Mouse (Mus musculus): Measurements from ENCODE around the gene E030018B13Rik. TPM values are rescaled to one million over a fixed set of nuclear protein-coding genes. Genes with fewer than 3 reads are reported as not detected.
A peak's percentile ranks its signal among the peaks of the same experiment; 100 is the strongest.

Gene E030018B13Rik
- polyA plus RNA-seq, 1 experiment = not detected

DNA sequence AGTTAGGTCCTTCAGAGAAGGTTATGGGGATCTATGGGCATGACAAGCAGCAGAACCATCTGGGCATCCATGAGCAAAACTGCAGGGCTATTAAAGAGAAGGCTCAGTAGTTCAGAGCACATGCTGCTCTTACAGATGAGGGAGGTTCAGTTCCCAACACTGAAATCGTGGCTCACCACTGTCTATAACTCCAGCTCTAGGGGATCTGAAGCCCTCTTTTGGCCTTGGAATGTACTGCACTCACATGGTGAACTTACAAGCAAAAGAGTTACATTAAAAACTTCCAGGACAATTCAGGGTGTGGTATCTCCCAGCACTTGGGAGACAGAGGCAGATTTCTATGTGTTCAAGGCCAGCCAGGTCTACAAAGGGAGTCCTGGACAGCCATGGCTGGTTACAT lies 6.3 kb downstream of the E030018B13Rik start:
- H3K9me3 ChIP-seq = no peaks in the 10 kb centered on the region
- H3K36me3 ChIP-seq (replicated peaks; ENCODE audit: low read length) = peaks cover 81% of the 10 kb centered on the region
- H3K4me3 ChIP-seq (replicated peaks) = no peak overlapping the region
- peaks cover 100% of the 10 kb centered on the region for H3K4me1 ChIP-seq
- no peaks in the 10 kb centered on the region for H3K27me3 ChIP-seq (replicated peaks)
- TF ChIP-seq GATA1 (IDR thresholded peaks at IDR 0.05; ENCODE audit: borderline replicate concordance, low read length) (no peak), FLI1 (IDR thresholded peaks at IDR 0.05; ENCODE audit: low read length) (no peak)

GRCm38 (mm10) chr7:63924151-63924550 lies 7.5 kb downstream of the E030018B13Rik start:
- no peaks in the 10 kb centered on the region for H3K27me3 ChIP-seq (replicated peaks)
- H3K4me3 ChIP-seq (replicated peaks) = no peak overlapping the region
- peaks cover 96% of the 10 kb centered on the region for H3K4me1 ChIP-seq
- H3K36me3 ChIP-seq (replicated peaks; ENCODE audit: low read length) = peaks cover 72% of the 10 kb centered on the region
- no peak for TF ChIP-seq GATA1 (IDR thresholded peaks at IDR 0.05; ENCODE audit: borderline replicate concordance, low read length)
- no peak for TF ChIP-seq FLI1 (IDR thresholded peaks at IDR 0.05; ENCODE audit: low read length)
- H3K9me3 ChIP-seq = no peaks in the 10 kb centered on the region

DNA sequence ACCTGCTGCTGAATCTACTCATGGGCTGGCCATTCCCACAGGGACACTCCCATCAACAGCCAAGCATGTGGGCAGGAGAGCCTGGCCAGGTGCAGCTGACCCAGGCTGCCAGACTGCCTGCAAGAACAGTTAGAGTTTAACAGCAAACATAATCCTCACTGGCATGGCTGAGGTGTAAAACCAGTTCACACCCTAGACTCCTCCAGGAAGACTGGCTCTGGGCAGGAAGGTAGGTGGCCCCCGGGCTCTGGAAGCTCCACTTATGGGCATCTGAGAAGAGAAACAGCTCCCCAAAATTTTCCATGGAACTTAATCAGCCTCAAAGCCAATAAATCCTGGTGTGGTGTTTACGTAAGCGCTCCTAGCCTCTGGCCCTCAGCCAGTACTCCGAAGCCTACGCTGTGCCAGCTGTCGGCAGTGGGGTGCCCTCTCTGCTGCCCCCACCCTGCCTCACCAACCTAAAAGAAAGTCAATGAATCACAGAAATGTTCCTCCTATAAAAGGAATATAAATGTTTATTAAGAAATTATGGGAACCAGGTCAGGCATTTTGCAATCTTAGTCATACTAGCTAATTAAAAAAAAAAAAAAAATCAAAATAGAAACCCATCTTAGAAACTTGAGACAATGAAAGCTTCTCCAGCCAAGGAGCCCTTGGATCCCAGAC lies 8.2 kb downstream of the E030018B13Rik start:
- Histone ChIP-seq H3K36me3 (replicated peaks; ENCODE audit: low read length) (peaks cover 70% of the 10 kb centered on the region), H3K27me3 (replicated peaks) (no peaks in the 10 kb centered on the region), H3K4me3 (replicated peaks) (peak overlapping the region; percentile 83), H3K4me1 (peaks cover 96% of the 10 kb centered on the region), H3K9me3 (no peaks in the 10 kb centered on the region)
- TF ChIP-seq GATA1 (IDR thresholded peaks at IDR 0.05; ENCODE audit: borderline replicate concordance, low read length) (no peak), FLI1 (IDR thresholded peaks at IDR 0.05; ENCODE audit: low read length) (no peak)

DNA sequence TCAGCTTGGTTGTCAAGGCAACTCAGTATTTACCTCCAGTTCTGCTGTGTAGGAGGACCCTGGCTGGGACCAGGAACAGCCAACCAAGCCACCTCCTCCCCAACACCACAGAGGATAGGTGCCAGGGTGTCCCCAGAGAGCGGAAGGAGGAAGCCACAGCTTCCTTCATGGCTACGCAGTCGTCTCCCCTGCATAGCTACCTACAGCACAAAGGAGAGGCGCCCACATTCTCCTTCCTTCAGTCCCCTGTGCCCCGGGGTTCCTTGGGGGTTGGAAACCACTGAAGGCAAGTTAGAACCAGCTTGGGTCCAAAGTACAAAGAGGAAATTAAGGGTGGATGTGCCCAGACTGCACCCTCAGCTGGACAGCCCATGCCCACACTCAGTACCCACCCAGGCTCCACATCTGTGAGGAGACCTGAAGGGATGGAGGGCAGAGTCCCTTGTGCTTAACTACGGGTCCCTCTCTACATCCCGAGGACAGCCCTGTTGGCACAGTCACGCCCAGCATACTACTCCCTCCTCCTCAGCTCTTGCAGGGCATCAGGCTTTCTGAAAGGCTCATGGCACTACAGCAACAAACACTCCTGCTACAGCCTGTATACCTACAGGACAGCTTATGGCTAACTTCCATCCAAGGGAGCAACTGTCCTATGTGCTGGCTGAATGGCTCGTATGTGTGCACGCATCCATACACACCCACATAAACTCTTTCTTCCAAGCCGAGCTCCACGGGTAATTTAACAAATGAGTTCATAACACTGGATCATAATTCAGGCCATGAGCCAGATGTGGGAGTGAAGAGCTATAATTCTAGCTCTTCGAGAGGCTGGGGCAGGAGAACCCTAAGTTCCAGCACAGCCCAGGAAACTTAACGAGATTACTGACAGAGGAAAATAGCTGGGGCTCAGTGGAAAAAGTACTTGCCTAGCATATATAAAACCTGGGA lies 9.0 kb downstream of the E030018B13Rik start:
- TF ChIP-seq FLI1 (IDR thresholded peaks at IDR 0.05; ENCODE audit: low read length) = no peak
- TF ChIP-seq GATA1 (IDR thresholded peaks at IDR 0.05; ENCODE audit: borderline replicate concordance, low read length) = no peak
- Histone ChIP-seq H3K4me3 (replicated peaks) (peak overlapping the region; percentile 83), H3K4me1 (peaks cover 96% of the 10 kb centered on the region), H3K36me3 (replicated peaks; ENCODE audit: low read length) (peaks cover 68% of the 10 kb centered on the region), H3K27me3 (replicated peaks) (no peaks in the 10 kb centered on the region), H3K9me3 (no peaks in the 10 kb centered on the region)

DNA sequence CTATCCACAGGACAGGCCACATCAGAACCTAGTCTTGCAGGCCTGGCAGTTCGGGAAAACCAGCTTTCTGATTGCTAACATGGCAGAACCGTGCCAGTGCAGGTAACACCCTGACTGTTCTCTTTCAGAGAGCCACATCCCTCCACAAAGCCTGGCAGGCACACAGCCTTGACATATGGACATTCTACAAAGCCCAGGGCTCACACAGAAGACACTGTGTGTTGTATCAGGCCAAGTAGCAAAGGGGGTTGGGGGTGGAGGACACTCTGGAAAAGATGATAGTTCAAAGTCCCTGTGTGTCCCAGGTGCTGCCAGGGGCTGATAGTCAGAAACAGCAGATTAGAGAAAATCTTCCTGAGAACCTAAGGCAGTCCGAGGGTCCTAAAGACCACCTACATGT lies 9.8 kb downstream of the E030018B13Rik start:
- peaks cover 67% of the 10 kb centered on the region for H3K36me3 ChIP-seq (replicated peaks; ENCODE audit: low read length)

GRCm38 (mm10) chr7:63927121-63927520 lies 10.5 kb downstream of the E030018B13Rik start:
- Histone ChIP-seq H3K4me3 (replicated peaks) (no peak overlapping the region), H3K9me3 (no peaks in the 10 kb centered on the region), H3K36me3 (replicated peaks; ENCODE audit: low read length) (peaks cover 65% of the 10 kb centered on the region), H3K27me3 (replicated peaks) (no peaks in the 10 kb centered on the region), H3K4me1 (peaks cover 94% of the 10 kb centered on the region)
- TF ChIP-seq FLI1 (IDR thresholded peaks at IDR 0.05; ENCODE audit: low read length) = no peak
- TF ChIP-seq GATA1 (IDR thresholded peaks at IDR 0.05; ENCODE audit: borderline replicate concordance, low read length) = no peak

More for the DNA sequence above, 9.8 kb downstream of the E030018B13Rik start:
- Histone ChIP-seq H3K9me3 (no peaks in the 10 kb centered on the region), H3K4me1 (peaks cover 96% of the 10 kb centered on the region), H3K27me3 (replicated peaks) (no peaks in the 10 kb centered on the region), H3K4me3 (replicated peaks) (peak overlapping the region; percentile 53)
- TF ChIP-seq FLI1 (IDR thresholded peaks at IDR 0.05; ENCODE audit: low read length) (no peak), GATA1 (IDR thresholded peaks at IDR 0.05; ENCODE audit: borderline replicate concordance, low read length) (no peak)

GRCm38 (mm10) chr7:63929080-63929479 lies 12.4 kb downstream of the E030018B13Rik start:
- TF ChIP-seq FLI1 (IDR thresholded peaks at IDR 0.05; ENCODE audit: low read length) (no peak), GATA1 (IDR thresholded peaks at IDR 0.05; ENCODE audit: borderline replicate concordance, low read length) (no peak)
- H3K9me3 ChIP-seq = no peaks in the 10 kb centered on the region
- peaks cover 61% of the 10 kb centered on the region for H3K36me3 ChIP-seq (replicated peaks; ENCODE audit: low read length)

DNA sequence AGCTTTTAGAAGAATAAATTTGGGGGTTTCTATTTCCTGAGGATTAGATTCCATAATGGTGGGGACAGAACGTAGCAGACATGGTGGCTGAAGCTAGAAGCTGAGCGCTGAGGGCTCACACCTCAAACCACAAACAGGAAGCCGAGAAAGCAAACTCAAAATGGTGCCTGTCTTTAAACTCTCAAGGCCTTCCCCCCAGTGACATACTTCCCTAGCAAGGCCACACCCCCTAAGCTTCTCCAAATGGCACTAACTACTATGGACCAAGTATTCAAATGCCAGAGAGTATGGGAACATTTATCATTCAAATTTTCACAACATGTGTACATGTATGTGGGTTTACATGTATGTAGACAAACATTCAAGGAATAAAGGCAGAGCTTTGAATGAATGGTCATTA lies 13.5 kb downstream of the E030018B13Rik start:
- TF ChIP-seq FLI1 (IDR thresholded peaks at IDR 0.05; ENCODE audit: low read length) (no peak), GATA1 (IDR thresholded peaks at IDR 0.05; ENCODE audit: borderline replicate concordance, low read length) (no peak)
- Histone ChIP-seq H3K36me3 (replicated peaks; ENCODE audit: low read length) (peaks cover 54% of the 10 kb centered on the region), H3K27me3 (replicated peaks) (no peaks in the 10 kb centered on the region), H3K9me3 (no peaks in the 10 kb centered on the region), H3K4me1 (peaks cover 94% of the 10 kb centered on the region), H3K4me3 (replicated peaks) (no peak overlapping the region)

More at GRCm38 (mm10) chr7:63929080-63929479, 12.4 kb downstream of the E030018B13Rik start:
- peaks cover 94% of the 10 kb centered on the region for H3K4me1 ChIP-seq
- H3K27me3 ChIP-seq (replicated peaks) = no peaks in the 10 kb centered on the region
- H3K4me3 ChIP-seq (replicated peaks) = no peak overlapping the region

DNA sequence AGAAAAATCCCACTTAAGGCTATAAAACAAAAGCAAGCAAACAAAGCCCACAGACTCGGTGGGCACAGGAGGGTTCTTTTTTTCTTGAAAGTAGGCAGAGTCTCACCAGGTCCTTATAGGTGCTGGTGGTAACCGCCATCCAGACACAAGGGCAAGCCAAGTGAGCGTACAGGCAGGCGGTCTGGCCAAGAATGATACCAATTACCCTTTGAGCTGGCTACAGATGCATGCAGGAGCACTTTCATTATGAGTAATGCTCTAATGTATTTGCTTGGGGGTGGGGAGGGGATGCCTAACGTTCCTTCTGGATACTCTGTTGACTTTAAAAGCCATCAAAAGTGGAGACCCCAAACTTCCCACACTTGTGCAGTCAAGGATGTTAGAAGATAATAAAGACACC lies 14.1 kb downstream of the E030018B13Rik start:
- TF ChIP-seq FLI1 (IDR thresholded peaks at IDR 0.05; ENCODE audit: low read length) = no peak
- no peak for TF ChIP-seq GATA1 (IDR thresholded peaks at IDR 0.05; ENCODE audit: borderline replicate concordance, low read length)
- Histone ChIP-seq H3K27me3 (replicated peaks) (no peaks in the 10 kb centered on the region), H3K9me3 (no peaks in the 10 kb centered on the region), H3K4me1 (peaks cover 94% of the 10 kb centered on the region), H3K4me3 (replicated peaks) (peak overlapping the region; percentile 64), H3K36me3 (replicated peaks; ENCODE audit: low read length) (peaks cover 51% of the 10 kb centered on the region)

DNA sequence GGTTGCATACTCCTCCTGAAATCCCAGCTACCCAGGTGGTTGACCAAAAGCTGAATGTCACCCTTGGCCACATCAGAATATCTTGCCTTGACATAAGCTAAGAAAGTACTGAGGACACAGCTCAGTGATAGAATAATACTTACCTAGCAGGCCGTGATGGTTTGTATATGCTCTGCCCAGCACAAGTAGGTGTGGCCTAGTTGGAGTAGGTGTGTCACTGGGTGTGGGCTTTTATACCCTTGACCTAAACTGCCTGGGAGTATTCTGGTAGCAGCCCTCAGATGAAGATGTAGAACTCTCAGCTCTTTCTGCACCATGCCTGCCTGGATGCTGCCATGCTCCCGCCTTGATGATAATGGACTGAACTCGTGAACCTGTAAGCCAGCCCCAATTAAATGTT lies 15.8 kb downstream of the E030018B13Rik start:
- peaks cover 43% of the 10 kb centered on the region for H3K36me3 ChIP-seq (replicated peaks; ENCODE audit: low read length)
- H3K4me1 ChIP-seq = peaks cover 80% of the 10 kb centered on the region
- TF ChIP-seq GATA1 (IDR thresholded peaks at IDR 0.05; ENCODE audit: borderline replicate concordance, low read length) (no peak), FLI1 (IDR thresholded peaks at IDR 0.05; ENCODE audit: low read length) (no peak)
- H3K9me3 ChIP-seq = no peaks in the 10 kb centered on the region
- H3K27me3 ChIP-seq (replicated peaks) = no peaks in the 10 kb centered on the region
- H3K4me3 ChIP-seq (replicated peaks) = peak overlapping the region; percentile 38

Measured in megakaryocyte, embryonic 14.5 days (primary cell).